Mouse (Mus musculus): ENCODE results near the gene Syf2. TPM values are rescaled to one million over a fixed set of nuclear protein-coding genes. Genes with fewer than 3 reads are reported as not detected.

Gene Syf2
- polyA plus RNA-seq, 1 experiment from 2014 or later = 82.6 TPM

DNA sequence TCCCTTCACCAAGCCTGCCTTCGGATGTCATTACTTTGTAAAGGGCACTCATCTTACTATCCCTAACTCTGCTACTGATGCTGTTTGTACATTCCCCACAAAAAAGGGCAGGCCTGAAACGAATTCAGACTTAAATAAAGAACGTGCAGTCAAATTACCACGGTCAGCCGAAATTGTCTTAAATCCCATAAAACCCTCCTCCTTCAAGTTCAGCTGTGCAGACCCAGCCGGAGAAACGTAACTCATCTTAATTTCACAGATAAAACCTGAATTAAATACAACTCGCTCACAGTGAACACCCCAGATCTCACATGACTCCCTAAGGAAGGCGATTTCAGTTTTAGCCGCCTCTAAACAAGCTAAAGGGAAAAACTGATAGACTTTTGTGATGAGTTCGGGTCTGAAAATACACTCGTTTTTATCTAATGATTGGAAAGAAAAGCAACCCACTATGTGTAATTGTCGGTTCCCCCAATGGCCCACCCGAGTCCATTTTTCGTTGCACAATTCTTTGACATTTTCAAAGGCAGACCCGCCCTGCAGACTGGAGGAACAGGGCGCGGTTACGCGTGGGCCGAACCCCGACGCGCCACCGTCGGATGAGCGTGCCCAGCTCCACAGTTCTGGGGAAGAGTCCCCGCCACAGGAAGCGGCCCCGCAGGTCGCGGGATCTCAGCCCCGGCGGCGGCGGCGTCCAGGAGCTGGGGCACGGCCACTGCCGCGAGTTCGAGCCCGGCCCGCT, 16.4 kb upstream of the Syf2 start:
- Histone ChIP-seq H3K4me3 (ENCODE audit: low read length) (peak overlapping the region; percentile 84), H3K9ac (replicated peaks; ENCODE audit: low read length) (peak overlapping the region; percentile 88), H3K4me2 (replicated peaks; ENCODE audit: low read depth, low read length) (peak overlapping the region; percentile 84), H3K27me3 (ENCODE audit: insufficient read depth, low read length) (no peaks in the 10 kb centered on the region), H3K4me1 (ENCODE audit: insufficient read depth, low read length) (peaks cover 16% of the 10 kb centered on the region; the same call in 1 of the 2 replicates), H3K9me3 (ENCODE audit: low read length) (no peaks in the 10 kb centered on the region), H3K36me3 (ENCODE audit: insufficient read depth, low read length) (peaks cover 10% of the 10 kb centered on the region), H3K27ac (ENCODE audit: low read length) (peak overlapping the region; percentile 90)
- WGBS = under 1% methylated on average over 43 of the region's 43 CpGs
- peak; percentile 70 for ATAC-seq (ENCODE audit: low FRiP score, low TSS enrichment)

- Histone ChIP-seq H3K4me1 (ENCODE audit: insufficient read depth, low read length) (peaks cover 16% of the 10 kb centered on the region; the same call in 1 of the 2 replicates), H3K4me3 (ENCODE audit: low read length) (peak within 1 kb of the TSS; percentile 84), H3K9ac (replicated peaks; ENCODE audit: low read length) (peak within 1 kb of the TSS; percentile 88), H3K4me2 (replicated peaks; ENCODE audit: low read depth, low read length) (peak within 1 kb of the TSS; percentile 84), H3K27me3 (ENCODE audit: insufficient read depth, low read length) (no peaks in the 10 kb centered on the region), H3K27ac (ENCODE audit: low read length) (peak within 1 kb of the TSS; percentile 90), H3K36me3 (ENCODE audit: insufficient read depth, low read length) (peaks cover 6% of the 10 kb centered on the region; the same call in 1 of the 2 replicates), H3K9me3 (ENCODE audit: low read length) (no peaks in the 10 kb centered on the region)
- peak; percentile 94 for ATAC-seq (ENCODE audit: low FRiP score, low TSS enrichment)
- WGBS = under 1% methylated on average over 25 of the region's 25 CpGs
Observed at GRCm38 (mm10) chr4:134914864-134915209, 15.9 kb upstream of the Syf2 start, which contains the start of gene Tmem50a. Gene Tmem50a, minus strand, starts transcription at chr4:134915024.

- Histone ChIP-seq H3K9me3 (ENCODE audit: low read length) (no peaks in the 10 kb centered on the region), H3K9ac (replicated peaks; ENCODE audit: low read length) (peak overlapping the region; percentile 88), H3K27me3 (ENCODE audit: insufficient read depth, low read length) (no peaks in the 10 kb centered on the region), H3K36me3 (ENCODE audit: insufficient read depth, low read length) (peaks cover 6% of the 10 kb centered on the region; the same call in 1 of the 2 replicates), H3K4me1 (ENCODE audit: insufficient read depth, low read length) (peaks cover 16% of the 10 kb centered on the region; the same call in 1 of the 2 replicates), H3K4me3 (ENCODE audit: low read length) (peak overlapping the region; percentile 84), H3K27ac (ENCODE audit: low read length) (peak overlapping the region; percentile 90; the same call in 1 of the 2 replicates), H3K4me2 (replicated peaks; ENCODE audit: low read depth, low read length) (peak overlapping the region; percentile 84)
- ATAC-seq (ENCODE audit: low FRiP score, low TSS enrichment) = peak; percentile 37
- 54% methylated on average over 14 of the region's 14 CpGs for WGBS
Observed at GRCm38 (mm10) chr4:134915223-134916050, 15.3 kb upstream of the Syf2 start.

DNA sequence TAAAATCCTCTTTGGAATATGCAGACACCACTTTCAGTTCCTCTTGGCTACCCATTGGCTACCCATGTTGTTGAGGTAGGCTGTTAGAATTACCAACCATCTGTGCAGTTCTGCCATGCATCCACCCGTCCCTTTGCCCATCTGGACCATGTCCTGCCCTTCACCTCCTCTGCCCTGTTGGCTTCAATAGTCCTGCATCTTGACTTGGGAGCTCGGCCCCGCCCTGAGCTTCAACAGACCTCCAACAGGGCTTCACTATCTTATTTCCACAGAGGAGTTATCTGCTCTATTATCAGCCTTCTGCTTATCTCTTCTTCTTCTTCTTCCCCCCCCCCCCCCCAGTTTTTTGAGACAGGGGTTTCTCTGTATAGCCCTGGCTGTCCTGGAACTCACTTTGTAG, 13.5 kb upstream of the Syf2 start:
- Histone ChIP-seq H3K4me3 (ENCODE audit: low read length) (no peak overlapping the region), H3K27me3 (ENCODE audit: insufficient read depth, low read length) (no peaks in the 10 kb centered on the region), H3K9ac (replicated peaks; ENCODE audit: low read length) (no peak overlapping the region), H3K36me3 (ENCODE audit: insufficient read depth, low read length) (no peaks in the 10 kb centered on the region), H3K4me1 (ENCODE audit: insufficient read depth, low read length) (peaks cover 16% of the 10 kb centered on the region; the same call in 1 of the 2 replicates), H3K9me3 (ENCODE audit: low read length) (no peaks in the 10 kb centered on the region), H3K4me2 (replicated peaks; ENCODE audit: low read depth, low read length) (no peak overlapping the region), H3K27ac (ENCODE audit: low read length) (no peak overlapping the region)
- no peak for ATAC-seq (ENCODE audit: low FRiP score, low TSS enrichment)
- WGBS = 73% methylated on average over 3 of the region's 3 CpGs

DNA sequence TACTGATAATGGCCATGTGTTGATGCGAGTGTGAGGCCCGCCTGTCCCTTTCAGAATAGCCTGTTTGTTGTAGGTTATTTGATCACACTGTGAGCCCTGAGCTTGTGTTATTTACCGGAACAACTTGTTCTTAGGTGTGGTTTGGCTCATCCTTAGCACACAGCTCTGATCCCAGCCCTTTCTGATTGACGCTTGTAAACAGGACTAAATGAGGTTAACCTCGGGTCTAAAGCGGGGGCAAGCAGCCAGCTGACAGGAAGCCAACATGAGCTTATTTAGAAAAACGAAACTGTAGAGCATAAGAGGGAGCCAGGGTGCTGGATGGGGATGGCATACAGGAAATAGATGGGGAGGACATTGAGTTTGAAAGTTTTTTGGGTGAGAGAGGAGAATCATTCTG, 12.3 kb upstream of the Syf2 start:
- Histone ChIP-seq H3K9me3 (ENCODE audit: low read length) (no peaks in the 10 kb centered on the region), H3K4me2 (replicated peaks; ENCODE audit: low read depth, low read length) (no peak overlapping the region), H3K4me3 (ENCODE audit: low read length) (no peak overlapping the region), H3K9ac (replicated peaks; ENCODE audit: low read length) (no peak overlapping the region), H3K4me1 (ENCODE audit: insufficient read depth, low read length) (peaks cover 17% of the 10 kb centered on the region; the same call in 1 of the 2 replicates), H3K27ac (ENCODE audit: low read length) (no peak overlapping the region), H3K36me3 (ENCODE audit: insufficient read depth, low read length) (no peaks in the 10 kb centered on the region), H3K27me3 (ENCODE audit: insufficient read depth, low read length) (no peaks in the 10 kb centered on the region)
- no peak for ATAC-seq (ENCODE audit: low FRiP score, low TSS enrichment)
- whole genome bisulfite sequencing = 49% methylated on average over 7 of the region's 7 CpGs

DNA sequence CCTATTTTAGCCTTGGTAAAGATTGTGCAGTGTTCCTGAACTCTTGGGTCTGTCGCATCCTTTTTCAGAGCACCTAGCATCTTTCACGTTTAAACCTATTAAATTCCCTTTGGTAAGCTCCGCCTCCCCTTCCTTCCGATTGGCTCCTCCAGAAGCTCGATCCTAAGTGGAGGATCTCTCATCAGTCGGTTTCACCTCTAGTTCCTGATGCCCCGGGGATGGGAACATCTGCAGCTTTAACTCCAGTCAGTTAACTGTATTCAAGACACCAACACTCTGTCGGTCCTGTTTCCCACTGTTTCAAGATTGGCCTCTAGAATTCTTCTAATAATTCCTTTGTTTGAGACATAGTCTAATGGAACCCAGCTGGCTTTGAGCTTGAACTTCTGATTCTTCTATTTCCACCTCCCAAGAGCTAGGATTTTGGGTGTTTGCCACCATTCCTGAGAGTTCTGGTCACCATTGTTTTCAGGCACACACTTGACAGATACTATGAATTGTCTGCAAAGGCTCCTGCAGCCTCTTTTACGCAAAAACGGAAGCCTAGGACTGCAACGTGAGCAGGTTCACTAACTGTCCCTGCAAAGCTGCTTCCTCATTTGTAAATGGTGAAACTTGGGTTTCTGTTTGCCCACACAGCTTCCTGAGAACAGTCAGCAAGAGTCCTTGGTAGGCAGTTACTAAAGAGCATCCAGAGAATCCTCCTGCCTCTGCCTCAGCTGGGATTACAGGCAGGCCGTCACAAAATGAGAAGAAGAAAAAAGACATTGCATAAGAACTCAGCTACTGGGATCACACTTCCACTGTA, 10.8 kb upstream of the Syf2 start:
- WGBS = 41% methylated on average over 12 of the region's 12 CpGs

DNA sequence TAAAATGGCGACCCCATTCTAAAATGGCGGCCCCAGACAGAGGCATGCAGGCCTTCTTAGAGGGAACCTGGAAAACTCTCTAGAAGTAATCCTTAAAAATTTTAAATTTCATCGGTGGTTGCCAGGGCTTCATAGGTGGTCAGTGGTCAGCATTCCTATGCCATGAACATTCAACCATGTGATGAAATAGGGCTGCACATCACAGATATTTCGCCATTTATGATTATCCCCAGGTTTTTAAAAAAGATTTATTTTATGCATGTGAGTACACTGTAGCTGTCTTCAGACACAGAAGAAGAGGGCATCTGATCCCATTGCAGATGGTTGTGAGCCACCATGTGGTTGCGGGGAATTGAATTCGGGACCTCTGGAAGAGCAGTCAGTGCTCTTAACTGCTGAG, 10.1 kb upstream of the Syf2 start:
- Histone ChIP-seq H3K27me3 (ENCODE audit: insufficient read depth, low read length) (no peaks in the 10 kb centered on the region), H3K4me1 (ENCODE audit: insufficient read depth, low read length) (peaks cover 13% of the 10 kb centered on the region), H3K27ac (ENCODE audit: low read length) (no peak overlapping the region), H3K4me2 (replicated peaks; ENCODE audit: low read depth, low read length) (no peak overlapping the region), H3K36me3 (ENCODE audit: insufficient read depth, low read length) (peaks cover 6% of the 10 kb centered on the region), H3K4me3 (ENCODE audit: low read length) (no peak overlapping the region), H3K9me3 (ENCODE audit: low read length) (no peaks in the 10 kb centered on the region), H3K9ac (replicated peaks; ENCODE audit: low read length) (no peak overlapping the region)
- no peak for ATAC-seq (ENCODE audit: low FRiP score, low TSS enrichment)
- WGBS = 93% methylated on average over 6 of the region's 6 CpGs

More for the DNA sequence above, 10.8 kb upstream of the Syf2 start:
- no peaks in the 10 kb centered on the region for H3K27me3 ChIP-seq (ENCODE audit: insufficient read depth, low read length)
- no peaks in the 10 kb centered on the region for H3K36me3 ChIP-seq (ENCODE audit: insufficient read depth, low read length)
- H3K4me3 ChIP-seq (ENCODE audit: low read length) = no peak overlapping the region
- peaks cover 12% of the 10 kb centered on the region for H3K4me1 ChIP-seq (ENCODE audit: insufficient read depth, low read length)
- H3K9me3 ChIP-seq (ENCODE audit: low read length) = no peaks in the 10 kb centered on the region
- ATAC-seq (ENCODE audit: low FRiP score, low TSS enrichment) = no peak
- no peak overlapping the region for H3K4me2 ChIP-seq (replicated peaks; ENCODE audit: low read depth, low read length)
- H3K9ac ChIP-seq (replicated peaks; ENCODE audit: low read length) = no peak overlapping the region
- H3K27ac ChIP-seq (ENCODE audit: low read length) = no peak overlapping the region

GRCm38 (mm10) chr4:134921703-134922102, 9.0 kb upstream of the Syf2 start:
- Histone ChIP-seq H3K4me1 (ENCODE audit: insufficient read depth, low read length) (peaks cover 21% of the 10 kb centered on the region), H3K9me3 (ENCODE audit: low read length) (no peaks in the 10 kb centered on the region), H3K27ac (ENCODE audit: low read length) (no peak overlapping the region), H3K9ac (replicated peaks; ENCODE audit: low read length) (no peak overlapping the region), H3K4me3 (ENCODE audit: low read length) (no peak overlapping the region), H3K36me3 (ENCODE audit: insufficient read depth, low read length) (peaks cover 15% of the 10 kb centered on the region), H3K27me3 (ENCODE audit: insufficient read depth, low read length) (no peaks in the 10 kb centered on the region), H3K4me2 (replicated peaks; ENCODE audit: low read depth, low read length) (no peak overlapping the region)
- no peak for ATAC-seq (ENCODE audit: low FRiP score, low TSS enrichment)
- 90% methylated on average over 4 of the region's 4 CpGs for WGBS

GRCm38 (mm10) chr4:134922111-134922924, 8.4 kb upstream of the Syf2 start:
- Histone ChIP-seq H3K9me3 (ENCODE audit: low read length) (no peaks in the 10 kb centered on the region), H3K4me3 (ENCODE audit: low read length) (peak overlapping the region; percentile 89), H3K4me1 (ENCODE audit: insufficient read depth, low read length) (peaks cover 21% of the 10 kb centered on the region), H3K36me3 (ENCODE audit: insufficient read depth, low read length) (peaks cover 20% of the 10 kb centered on the region), H3K4me2 (replicated peaks; ENCODE audit: low read depth, low read length) (peak overlapping the region; percentile 71), H3K27ac (ENCODE audit: low read length) (peak overlapping the region; percentile 95), H3K9ac (replicated peaks; ENCODE audit: low read length) (peak overlapping the region; percentile 89), H3K27me3 (ENCODE audit: insufficient read depth, low read length) (no peaks in the 10 kb centered on the region)
- WGBS = 65% methylated on average over 10 of the region's 10 CpGs
- ATAC-seq (ENCODE audit: low FRiP score, low TSS enrichment) = no peak
